Mouse (Mus musculus) erythroblast, adult 5-6 weeks (primary cell): ENCODE results near the gene Fance. TPM values are rescaled to one million over a fixed set of nuclear protein-coding genes. Genes with fewer than 3 reads are reported as not detected.
"Not testable (repeated sequence)": the region's sequence is repeated elsewhere in the genome, so short reads cannot be mapped to it uniquely, and the experiment has no call there.

Source experiments
- ATAC-seq: replicated peaks from 2 replicates; pipeline ENCODE4 v1.8.0; 2016; ENCODE audit warnings: moderate number of reproducible peaks, mild to moderate bottlenecking, moderate TSS enrichment, inconsistent platforms; ENCODE audit not compliant: poor library complexity, low FRiP score, severe bottlenecking
- total RNA-seq, 2 experiments: library from RNA; stranded (forward) in 1 of 2; stranded (reverse) in 1 of 2; fragments of 150-400 nt in 1 of 2; fragments of 200-764, 138-1000 nt in 1 of 2; gene quantifications; 2 replicates each; pipeline versions ENCODE4 v1.2.3 to v1.2.4; 2015 to 2017; ENCODE audit warnings: low replicate concordance in 2 of 2

Gene Fance
- total RNA-seq, 2 experiments from 2014 or later: 0.68 to 23.1 TPM

DNA sequence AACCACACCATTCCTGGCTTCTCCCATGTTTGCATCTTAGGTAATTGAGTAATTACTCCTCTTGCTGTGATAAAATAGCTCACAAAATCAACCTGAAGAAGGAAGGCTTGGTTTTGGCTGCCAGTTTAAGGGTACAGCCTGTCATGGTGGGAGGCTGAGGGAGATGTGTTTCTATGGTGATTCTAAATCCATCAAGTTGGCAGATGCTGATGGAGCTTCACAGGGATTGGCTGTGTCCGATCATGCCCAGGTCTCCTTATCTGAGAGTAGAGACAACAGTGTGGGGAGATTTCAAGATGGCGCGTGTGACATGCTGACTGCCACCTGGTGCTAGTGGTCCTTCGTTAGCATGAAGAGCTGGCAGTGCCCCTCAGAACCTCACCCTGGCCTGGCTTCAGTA lies 8.4 kb downstream of the Fance start:
- no peak for ATAC-seq

DNA sequence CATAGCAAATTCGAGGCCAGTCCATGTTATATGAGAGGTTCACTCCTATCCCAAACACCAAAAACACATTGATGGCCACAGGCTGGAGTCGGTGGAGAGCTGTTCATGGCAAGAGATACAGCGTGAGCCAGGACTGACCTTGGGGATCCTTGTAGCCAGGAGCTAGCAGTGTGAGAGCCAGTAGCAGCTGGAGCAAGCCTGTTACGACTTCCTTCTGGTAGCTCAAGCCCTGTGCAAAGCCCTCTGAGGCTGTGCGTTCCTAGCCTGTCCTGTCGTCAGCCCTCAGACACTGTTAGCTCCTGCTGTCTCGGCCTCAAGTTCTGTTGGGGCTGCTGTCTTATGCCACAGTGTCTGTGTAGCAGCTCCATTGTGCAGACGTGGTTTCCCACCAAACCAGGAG lies 10.5 kb downstream of the Fance start:
- ATAC-seq: no peak

GRCm38 (mm10) chr17:28324416-28324815 lies 11.1 kb downstream of the Fance start:
- not testable (repeated sequence) for ATAC-seq

GRCm38 (mm10) chr17:28325751-28326150 lies 12.4 kb downstream of the Fance start:
- no peak for ATAC-seq

GRCm38 (mm10) chr17:28326951-28327350 lies 13.6 kb downstream of the Fance start:
- no peak for ATAC-seq

- no peak for ATAC-seq
Observed at GRCm38 (mm10) chr17:28327673-28328325, 14.5 kb downstream of the Fance start.

DNA sequence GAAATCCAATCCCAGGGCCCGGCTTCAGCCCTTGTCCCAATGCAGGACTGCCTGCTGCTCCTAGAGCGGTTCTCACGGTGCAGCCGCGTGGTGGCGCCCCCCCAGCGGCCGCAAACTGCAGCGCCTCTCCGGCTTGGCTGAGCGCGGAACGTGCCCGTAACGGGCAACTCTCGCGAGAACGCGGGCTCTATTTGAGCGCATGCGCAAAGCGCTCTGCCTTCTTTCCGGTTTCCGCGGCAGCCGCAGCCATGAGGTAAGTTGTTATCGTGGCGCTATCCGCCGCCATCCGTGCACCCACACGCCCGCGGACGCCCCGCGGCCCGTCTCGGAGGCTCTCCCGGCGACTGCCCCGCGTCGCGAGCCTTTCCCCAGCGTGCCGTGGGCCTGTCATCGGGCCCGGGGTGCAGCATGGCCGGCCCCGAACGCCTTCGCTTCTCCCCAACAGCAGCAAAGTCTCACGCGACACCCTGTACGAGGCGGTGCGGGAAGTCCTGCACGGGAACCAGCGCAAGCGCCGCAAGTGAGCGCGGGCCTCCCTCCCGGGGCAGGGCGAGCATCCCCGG lies 15.1 kb downstream of the Fance start, which contains the start of gene Rpl10a:
TSS of gene Rpl10a (plus strand) at position 106 of the 563 bp plus-strand sequence.
- ATAC-seq: peak; percentile 93

DNA sequence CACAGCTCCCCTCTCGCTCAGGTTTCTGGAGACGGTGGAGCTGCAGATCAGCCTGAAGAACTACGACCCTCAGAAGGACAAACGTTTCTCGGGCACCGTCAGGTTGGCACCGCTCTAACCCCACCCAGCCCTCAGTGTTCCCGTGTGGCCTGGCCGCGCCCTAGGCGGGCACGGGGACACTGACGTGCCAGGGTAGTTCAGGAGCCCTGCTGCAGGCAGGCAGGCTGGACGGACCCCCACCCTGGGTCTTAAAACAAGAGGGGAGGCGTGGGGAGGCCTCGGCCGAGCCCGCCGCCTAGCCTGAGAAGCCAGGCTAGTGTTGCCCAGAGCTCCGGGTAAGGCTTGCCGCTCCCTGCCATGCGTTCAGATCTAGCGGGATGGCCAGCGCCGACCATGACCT lies 15.6 kb downstream of the Fance start:
- peak; percentile 62 for ATAC-seq

GRCm38 (mm10) chr17:28329503-28330231 lies 16.3 kb downstream of the Fance start:
- no peak for ATAC-seq

GRCm38 (mm10) chr17:28330232-28330546 lies 16.9 kb downstream of the Fance start:
- ATAC-seq: no peak

DNA sequence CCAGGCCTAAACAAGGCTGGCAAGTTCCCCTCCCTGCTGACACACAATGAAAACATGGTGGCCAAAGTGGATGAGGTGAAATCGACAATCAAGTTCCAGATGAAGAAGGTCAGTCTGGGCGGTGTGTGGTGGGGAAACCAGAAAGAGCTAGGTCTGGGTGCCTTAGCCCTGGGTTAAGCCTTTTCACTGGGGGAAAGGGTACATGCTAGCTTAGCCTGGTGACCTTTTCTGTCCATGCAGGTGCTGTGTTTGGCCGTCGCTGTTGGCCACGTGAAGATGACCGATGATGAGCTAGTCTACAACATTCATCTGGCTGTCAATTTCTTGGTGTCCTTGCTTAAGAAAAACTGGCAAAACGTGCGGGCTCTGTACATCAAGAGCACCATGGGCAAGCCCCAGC lies 17.3 kb downstream of the Fance start:
- not testable (repeated sequence) for ATAC-seq

DNA sequence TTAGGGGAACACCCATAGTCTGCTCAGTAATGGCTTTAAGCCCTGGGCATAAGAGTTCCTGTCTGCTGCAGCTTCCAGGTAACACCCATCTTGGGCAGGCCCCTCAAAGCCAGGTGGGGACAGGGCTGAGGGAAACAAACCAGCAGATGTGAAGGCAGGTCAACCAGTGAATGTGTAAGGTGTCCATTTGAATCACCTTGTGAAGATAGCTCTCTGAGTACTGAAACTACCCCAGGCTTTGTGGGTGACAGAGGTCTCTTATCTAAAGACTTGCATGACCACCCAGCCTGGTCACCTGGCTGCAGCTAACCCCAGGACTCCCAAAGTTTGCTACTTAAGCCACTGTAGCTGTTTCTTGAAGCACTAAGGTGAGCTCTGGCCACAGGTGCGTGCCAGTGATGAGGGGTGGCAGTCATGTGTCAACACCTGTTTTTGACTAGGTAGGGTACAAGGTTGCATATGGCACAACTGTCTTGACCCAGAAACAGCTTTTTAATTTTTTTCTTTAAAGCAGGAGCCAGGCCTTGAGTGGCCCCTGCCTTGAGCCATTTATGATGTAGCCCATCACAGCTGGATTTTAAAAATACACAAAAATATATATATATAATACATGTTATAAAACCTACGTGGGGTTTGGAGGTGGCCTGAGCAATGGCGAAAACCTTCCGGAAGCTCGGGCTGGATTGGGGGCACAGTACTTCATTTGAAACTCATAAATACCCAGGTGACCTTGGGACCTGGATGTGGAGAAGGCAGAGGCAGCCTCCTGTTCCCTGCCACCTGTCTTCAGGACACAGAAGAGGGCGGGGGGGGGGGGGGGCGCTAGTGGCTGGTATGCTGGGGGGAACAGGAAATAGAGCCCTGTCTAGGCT lies 18.2 kb downstream of the Fance start:
- no peak for ATAC-seq

GRCm38 (mm10) chr17:28332113-28332914 lies 19.0 kb downstream of the Fance start:
- ATAC-seq: no peak

GRCm38 (mm10) chr17:28332915-28333546 lies 19.7 kb downstream of the Fance start:
- no peak for ATAC-seq

GRCm38 (mm10) chr17:28335267-28335666 lies 21.9 kb downstream of the Fance start:
- no peak for ATAC-seq

- no peak for ATAC-seq
Observed at GRCm38 (mm10) chr17:28337547-28337946, 24.2 kb downstream of the Fance start.

GRCm38 (mm10) chr17:28340578-28340977 lies 27.3 kb downstream of the Fance start:
- ATAC-seq: no peak

DNA sequence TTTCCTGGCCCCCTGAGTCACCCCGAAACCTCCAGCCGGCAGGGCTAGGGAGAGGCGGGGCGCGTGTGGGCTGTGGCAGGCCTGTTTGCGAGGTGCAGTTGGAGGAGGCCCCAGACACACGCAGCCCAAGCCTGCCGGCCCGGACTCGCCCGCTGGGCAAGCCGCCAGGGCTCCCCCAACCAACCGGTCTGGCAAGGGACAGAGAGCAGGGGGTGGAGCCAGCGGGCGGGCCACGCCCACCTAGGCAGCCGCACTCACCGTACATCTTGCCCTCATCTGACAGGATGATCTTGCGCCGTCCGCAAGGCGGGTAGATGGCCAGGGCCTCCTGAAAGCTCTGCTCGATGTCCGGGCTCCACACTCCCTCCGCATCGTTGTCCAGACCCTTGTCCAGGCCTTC lies 27.8 kb downstream of the Fance start:
- ATAC-seq: peak; percentile 54; the same call in 1 of the 2 replicates

- ATAC-seq: no peak
Observed at GRCm38 (mm10) chr17:28344050-28344607, 30.8 kb downstream of the Fance start.
